Mouse (Mus musculus) cerebellum, adult (tissue): ENCODE measurements around the gene Anp32b.

Source experiments
- ATAC-seq: cut with Nextera tagmentation; 2 replicates; pipeline ENCODE4 v1.9.2; 2017; ENCODE audit warnings: mild to moderate bottlenecking, moderate library complexity, mixed read lengths; ENCODE audit not compliant: insufficient number of reproducible peaks, low FRiP score, low TSS enrichment

Anp32b gene

DNA sequence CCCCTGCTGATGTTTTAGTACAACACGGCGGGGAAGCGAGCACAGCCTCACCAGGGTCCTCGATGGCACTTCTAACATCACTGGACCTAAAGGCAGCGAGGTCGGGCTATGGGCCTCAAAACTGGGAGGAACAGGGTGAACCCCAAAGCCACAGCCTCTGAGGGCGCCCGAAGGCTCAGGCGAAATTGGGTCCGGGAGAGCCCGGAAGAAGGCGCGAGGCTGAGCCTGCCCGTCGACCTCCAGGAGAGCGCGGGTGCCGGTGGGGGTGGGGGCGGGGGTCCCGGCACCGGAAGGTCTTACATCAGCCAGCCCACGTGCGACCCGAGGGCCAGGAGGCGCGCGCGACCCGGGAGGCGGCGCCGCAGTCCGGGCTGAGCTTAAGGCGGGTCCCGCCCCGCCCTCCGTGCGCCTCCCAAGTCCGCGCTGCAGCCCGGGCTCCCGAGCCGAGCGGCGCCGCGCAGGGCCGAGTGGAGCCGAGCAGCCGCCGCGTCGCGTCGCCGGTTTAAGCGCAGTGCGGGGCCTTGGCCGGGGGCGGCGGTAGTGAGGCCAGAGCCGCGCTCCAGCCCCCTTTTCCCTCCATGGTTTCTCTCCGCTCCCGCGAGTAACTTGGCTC lies at the start of gene Anp32b:
Gene Anp32b (plus strand): TSS at position 384 of the 613 bp plus-strand sequence.
- peak; percentile 77 for ATAC-seq

DNA sequence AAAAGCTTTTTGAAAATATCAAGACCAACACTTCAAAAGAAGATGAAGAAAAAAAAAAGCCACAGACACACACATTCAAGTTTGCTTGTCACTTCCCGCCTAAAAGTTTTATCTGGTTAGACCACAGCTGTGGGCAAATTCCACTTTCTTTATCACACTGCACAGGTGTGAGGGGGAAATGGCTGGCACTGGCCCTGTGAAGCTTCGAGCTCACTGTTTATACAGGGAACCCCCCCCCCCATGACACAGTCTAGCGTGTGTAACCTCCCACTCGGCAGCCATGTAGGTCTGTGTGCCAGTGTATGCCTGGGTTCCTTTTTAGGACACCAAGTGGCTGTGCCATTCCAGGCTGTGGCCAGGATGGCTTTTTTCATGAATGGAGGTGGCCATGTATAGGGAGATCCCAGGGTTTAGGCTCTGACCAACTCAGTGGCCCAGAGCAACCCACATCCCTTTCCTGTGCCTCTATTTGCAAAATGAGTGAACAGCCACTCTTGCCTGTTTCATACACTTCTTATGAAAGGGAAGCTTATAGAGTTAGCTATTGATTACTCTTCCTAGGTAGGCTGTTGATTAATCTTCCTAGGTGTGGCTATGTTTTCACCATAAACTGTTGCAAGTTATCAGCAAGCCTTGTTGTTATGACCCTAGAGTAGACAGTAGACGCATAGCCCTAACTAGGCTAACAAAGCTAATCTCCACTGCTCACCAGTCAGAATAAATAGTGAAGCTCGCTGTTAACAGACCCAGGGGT lies 46.5 kb upstream of the Anp32b start:
- no peak for ATAC-seq

DNA sequence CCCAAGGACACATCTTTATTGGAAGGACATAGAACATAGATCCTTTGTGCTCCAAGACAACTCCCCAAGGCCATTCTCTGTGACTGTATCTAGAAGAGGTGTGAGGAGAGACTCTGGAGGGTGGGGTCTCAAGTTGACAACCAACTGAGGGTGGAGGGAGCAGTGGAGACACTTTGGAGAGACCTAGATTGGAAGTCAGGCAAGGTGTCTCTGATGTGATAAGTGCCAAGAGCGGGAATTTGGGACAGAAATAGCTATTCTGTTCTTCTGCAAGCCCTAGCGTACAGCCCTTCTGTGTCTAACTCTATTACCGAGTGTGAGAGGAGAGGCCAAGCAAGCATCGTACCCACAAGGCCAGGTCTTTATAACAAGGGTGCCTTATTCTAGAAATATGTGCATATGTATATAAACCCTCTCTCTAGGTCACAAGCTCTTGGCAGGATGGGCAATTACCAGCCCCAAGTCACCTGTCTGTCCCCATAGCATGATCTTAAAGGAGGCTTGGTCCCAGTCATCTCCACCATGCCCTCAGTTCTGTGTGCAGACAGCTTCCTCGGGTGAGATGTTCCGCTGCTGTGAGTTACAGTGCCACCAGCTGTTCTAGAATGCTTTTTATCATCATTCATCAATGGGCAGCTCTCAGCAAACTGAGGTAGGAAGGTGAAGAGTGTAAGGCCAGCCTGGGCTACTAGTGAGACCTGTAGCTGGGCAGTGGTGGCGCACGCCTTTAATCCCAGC lies 43.6 kb upstream of the Anp32b start:
- no peak for ATAC-seq

- ATAC-seq: no peak
Measured at GRCm38 (mm10) chr4:46410677-46411076, 40.0 kb upstream of the Anp32b start.

GRCm38 (mm10) chr4:46411489-46411888 lies 39.2 kb upstream of the Anp32b start:
- no peak for ATAC-seq

GRCm38 (mm10) chr4:46412113-46412512 lies 38.6 kb upstream of the Anp32b start:
- no peak for ATAC-seq

DNA sequence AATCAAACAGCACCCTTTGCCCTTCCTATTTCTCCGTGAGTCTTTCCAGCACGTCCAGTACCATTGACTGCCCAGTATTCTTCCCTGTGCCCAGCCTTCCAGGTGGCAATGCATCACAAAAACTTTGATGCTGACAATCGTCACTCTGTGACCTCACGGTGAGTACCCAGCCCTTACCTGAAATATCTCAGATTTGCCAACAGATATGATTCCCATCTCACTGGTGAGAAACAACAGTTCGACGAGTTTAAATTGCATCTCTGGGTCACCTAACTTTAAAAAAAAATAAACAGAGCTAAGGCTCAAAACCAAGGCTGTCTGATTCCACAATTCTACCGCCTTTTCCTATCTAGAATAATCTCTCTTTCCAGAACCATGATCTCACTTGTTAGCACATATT lies 37.3 kb upstream of the Anp32b start, which contains the start of gene Hemgn:
Gene Hemgn (minus strand): TSS at position 101 of the 400 bp plus-strand sequence.
- no peak for ATAC-seq

- ATAC-seq: no peak
Measured at GRCm38 (mm10) chr4:46417491-46417890, 33.2 kb upstream of the Anp32b start.

DNA sequence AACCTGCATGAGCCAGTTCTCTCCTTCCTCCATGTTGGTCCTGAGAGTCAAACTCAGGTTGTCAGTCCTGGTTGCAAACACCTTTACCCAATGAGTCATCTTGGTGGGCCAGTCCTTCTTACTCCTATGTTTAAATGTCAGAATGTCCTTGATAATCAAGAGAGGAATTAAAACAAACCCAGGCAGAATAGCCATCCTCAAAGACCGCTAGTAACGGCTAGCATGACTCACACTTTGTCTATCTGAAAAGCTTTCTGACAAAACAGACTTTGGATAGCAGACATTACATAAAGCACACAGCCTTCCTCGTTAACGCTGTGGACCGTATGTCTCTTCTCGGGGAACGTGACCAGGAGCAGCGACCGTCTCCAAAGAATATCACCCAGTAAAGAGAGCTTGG lies 31.9 kb upstream of the Anp32b start:
- no peak for ATAC-seq

- no peak for ATAC-seq
Measured at GRCm38 (mm10) chr4:46422625-46423024, 28.1 kb upstream of the Anp32b start.

DNA sequence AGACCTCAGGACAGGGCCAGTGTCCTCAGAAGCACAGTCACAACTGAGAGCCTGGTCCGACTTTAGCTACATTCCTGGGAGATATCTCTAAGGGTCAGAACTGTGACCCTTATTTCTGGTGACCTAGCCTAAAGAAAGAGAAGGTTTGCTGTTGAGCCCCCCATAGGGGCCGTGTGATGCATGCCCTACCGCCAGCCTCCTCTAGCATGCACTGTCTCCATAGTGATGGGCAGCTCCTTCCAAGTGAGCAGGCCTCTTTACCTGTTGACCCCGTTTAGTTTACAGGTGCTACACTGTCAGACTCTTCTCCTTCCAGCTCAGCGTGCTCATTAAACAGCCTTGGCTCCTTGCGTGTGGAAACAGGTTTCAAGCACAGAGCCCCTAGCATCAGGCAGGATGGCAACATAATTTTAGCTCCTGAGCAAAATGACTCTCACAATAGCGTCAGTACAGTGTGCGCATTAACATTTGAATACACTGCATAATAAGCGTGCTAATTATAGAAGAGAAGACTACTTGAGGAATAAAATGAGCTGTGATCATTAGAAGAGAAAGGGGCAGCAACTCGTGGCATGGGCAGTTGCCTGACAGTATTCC lies 21.7 kb upstream of the Anp32b start:
- ATAC-seq: no peak

DNA sequence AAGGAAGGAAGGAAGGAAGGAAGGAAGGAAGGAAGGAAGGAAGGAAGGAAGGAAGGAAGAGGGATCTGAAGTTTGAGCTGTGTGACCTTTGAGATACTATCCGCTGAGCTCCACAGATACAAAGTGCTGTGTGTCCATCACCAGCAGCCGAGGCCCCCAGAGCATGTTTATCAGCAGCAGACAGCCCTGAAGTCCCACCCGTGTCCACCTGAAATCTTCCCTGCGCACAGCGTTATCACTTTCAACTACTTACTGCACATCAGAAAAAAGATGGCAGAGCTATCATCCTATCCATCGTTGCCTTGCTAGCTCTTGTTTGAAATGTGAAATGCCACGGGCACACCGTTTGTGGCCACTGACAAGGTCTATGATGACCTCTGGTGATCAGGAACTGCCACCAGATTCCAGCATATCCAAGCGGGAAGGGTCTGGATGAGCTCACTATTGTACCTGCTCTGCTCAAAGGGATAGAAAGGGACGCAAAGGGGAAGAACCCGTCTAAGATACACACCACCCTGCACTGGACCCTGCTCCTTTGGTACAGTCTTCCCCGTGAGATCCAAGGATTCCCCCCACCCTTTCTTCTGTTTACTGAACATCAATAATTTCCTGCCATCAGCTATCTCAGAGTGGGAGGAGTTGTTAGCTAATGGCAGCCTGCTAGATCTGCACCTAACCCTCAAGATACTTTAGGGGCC lies 18.2 kb upstream of the Anp32b start:
- no peak for ATAC-seq

GRCm38 (mm10) chr4:46442501-46442900 lies 8.2 kb upstream of the Anp32b start:
- ATAC-seq: no peak

DNA sequence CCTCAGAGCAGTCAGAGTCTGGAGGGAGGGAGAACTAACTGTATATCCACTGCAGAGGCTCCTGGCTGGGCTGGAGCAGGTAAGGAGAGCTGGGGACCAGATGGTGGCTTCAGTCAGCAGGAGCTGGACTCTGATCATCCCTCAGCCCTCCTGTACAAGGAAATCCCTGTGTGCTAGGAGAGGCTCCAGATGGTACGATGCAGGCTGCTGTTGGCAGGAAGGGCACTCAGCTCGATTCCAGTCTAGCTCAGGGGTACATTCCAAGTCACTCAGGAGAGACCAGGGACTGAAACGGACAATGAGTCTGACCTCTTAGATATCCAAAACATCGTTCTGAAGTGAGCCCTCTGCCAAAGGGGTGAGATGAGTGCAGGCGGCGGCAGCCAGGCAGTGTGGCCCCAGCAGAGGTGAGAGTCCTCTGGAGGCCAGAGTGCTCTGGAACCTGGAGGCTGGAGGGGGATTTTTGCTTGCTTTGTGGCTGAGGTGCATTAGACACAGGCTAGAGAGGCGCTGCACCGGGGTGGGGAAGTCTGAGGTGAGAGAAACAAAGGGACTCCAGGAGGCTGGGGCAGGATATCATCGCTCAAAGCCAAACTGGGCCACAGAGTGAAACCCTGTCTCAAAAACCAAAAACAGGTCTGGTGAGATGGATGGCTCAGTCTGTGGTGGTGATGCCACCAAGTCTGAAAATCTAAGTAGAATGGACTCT lies 5.3 kb upstream of the Anp32b start:
- ATAC-seq: peak; percentile 91

DNA sequence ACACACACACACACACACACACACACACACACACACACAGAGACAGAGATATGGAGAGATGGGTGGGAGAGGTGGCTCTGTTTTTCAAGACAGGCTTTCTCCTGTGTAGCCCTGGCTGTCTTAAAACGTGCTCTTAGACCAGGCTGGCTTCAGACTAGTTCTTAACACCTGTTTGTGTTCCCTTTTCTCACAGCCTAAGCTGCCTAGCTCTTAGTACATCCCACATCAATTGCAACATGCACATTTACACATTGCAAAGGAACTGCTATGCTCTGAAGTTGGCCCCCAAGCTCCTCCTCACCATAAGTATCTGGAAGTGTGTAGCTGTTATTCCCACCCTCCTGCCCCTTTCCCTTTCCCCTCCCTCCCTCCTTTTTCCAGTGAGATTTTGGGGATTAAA lies 3.2 kb upstream of the Anp32b start:
- ATAC-seq: no peak

GRCm38 (mm10) chr4:46448886-46449285 lies 1.8 kb upstream of the Anp32b start:
- no peak for ATAC-seq

DNA sequence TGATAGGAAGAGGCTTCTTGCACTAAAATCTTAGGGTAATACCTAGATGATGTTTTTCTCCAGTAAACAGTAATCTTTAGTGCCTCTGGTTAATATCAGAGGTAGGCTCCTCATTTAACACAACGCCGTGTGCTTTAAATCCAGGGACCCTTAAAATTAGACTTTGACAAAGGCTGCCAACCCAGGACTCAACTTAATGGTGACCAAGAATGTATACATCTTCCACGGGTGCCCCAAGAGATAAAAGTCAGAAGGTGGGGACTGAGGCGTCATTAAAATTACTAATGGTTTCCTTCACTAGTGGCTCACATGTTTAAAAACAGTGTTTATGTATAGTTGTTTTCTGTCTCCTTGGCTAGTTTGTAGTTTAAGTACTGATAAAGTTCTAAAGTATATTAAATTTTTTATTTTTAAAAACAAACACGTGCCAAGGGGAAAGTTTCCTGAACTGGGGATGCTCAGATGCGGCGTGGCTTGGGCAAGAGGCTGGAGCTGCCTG lies 633 bp upstream of the Anp32b start:
- ATAC-seq: no peak

- ATAC-seq: peak; percentile 32
Measured at GRCm38 (mm10) chr4:46451240-46451757, 597 bp downstream of the Anp32b start.

DNA sequence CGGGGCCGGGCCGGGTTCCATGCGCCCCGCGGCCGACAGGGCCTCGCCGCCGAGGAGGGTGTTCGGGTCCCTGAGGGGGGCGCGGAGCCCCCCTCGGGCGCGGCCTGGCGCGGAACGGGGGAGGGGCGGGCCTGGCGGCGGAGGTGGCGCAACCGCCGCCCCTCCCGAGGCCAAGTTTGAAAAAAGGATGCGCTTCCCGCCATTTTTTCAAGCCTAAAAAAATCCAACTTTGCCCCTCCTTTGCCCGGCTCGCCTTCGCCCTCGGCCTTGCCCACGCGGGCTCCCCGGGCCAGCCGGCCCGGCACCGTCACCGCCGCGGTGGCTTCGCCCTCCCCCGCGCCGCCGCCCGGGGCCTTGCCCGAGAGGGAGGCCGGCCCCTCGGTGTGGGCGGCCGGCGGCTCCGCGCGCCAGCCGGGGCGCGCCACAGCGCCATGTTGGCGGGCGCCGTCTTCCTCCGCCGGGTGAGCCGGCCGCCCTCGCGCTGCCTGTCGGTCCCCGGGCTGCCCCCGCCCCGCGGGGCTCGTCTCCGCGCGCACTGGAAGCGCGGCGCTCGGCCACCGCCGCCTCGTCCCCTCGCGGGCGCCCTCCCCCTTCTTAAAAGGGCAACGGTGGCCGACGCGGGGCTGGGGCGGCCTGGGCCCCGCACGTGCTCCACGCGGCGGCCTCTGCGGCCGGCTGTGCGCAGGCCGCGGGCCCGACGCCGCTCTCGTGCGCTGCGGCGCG lies 1.2 kb downstream of the Anp32b start:
- peak; percentile 28; the same call in 1 of the 2 replicates for ATAC-seq
